ENCODE assay signal across 31 mouse cellular contexts in genomic region chr17:31323379-31323778, GRCm38 (mm10). TPM values are rescaled to one million over a fixed set of nuclear protein-coding genes. Genes with fewer than 3 reads are reported as not detected.
DNase-seq lines count a peak whose midpoint lies in the region; ATAC-seq and TF ChIP-seq lines count a peak whose summit lies in the region.
"Had no signal": no experiment of that assay in that cellular context is flagged by ENCODE, and none has a peak within 500 bp of the region (broad histone marks: within the 10 kb centered on the region; RNA-seq: fewer than 3 reads in every experiment).

No protein-coding gene starts in this region.

- H3K9me3 ChIP-seq in heart, embryonic 10.5 days, result no peaks in the 10 kb centered on the region
- no peaks in the 10 kb centered on the region for H3K9me3 ChIP-seq in intestine, embryonic 15.5 days
- no peaks in the 10 kb centered on the region for H3K9me3 ChIP-seq in stomach, embryonic 15.5 days
- H3K9me3 ChIP-seq: embryonic facial prominence, embryonic 13.5 days; forebrain, embryonic 10.5 days; forebrain, embryonic 15.5 days; heart, embryonic 13.5 days; limb, embryonic 13.5 days; liver, embryonic 15.5 days; neural tube, embryonic 12.5 days had no signal

- H3K27ac ChIP-seq in heart, embryonic 10.5 days, result 0 out of 2 replicates have a peak overlapping the region, but pooled peaks have one; percentile 13
- H3K27ac ChIP-seq in liver, adult 2 months (replicated peaks; ENCODE audit: insufficient read depth, low read depth, low read length), result peak overlapping the region; percentile 70
- H3K27ac ChIP-seq in intestine, embryonic 15.5 days, result peak overlapping the region; percentile 81
- H3K27ac ChIP-seq in stomach, embryonic 15.5 days, result peak overlapping the region; percentile 57
- H3K27ac ChIP-seq: embryonic facial prominence, embryonic 13.5 days; forebrain, embryonic 10.5 days; forebrain, embryonic 15.5 days; gastrocnemius, adult 2 months; heart, adult 2 months; heart, embryonic 13.5 days; hindbrain, embryonic 14.5 days; limb, embryonic 13.5 days; liver, embryonic 15.5 days; neural tube, embryonic 12.5 days had no signal

- H3K27me3 ChIP-seq in heart, embryonic 10.5 days (ENCODE audit: insufficient read depth, poor library complexity, severe bottlenecking), result peaks cover 11% of the 10 kb centered on the region; the same call in 1 of the 2 replicates
- H3K27me3 ChIP-seq in liver, adult 2 months (ENCODE audit: control insufficient read depth, insufficient read depth, low read length), result no peaks in the 10 kb centered on the region
- H3K27me3 ChIP-seq in intestine, embryonic 15.5 days (replicated peaks), result no peaks in the 10 kb centered on the region
- no peaks in the 10 kb centered on the region for H3K27me3 ChIP-seq in stomach, embryonic 15.5 days (replicated peaks)
- H3K27me3 ChIP-seq: embryonic facial prominence, embryonic 13.5 days; forebrain, embryonic 15.5 days; heart, embryonic 13.5 days; limb, embryonic 13.5 days; liver, embryonic 15.5 days; neural tube, embryonic 12.5 days had no signal

- TF ChIP-seq CTCF in liver, adult 2 months (IDR thresholded peaks at IDR 0.05; ENCODE audit: low read depth, low read length), result no peak

- ATAC-seq in intestine, embryonic 15.5 days, result peak; percentile 27
- ATAC-seq in stomach, embryonic 15.5 days (ENCODE audit: insufficient read depth, low FRiP score, low read depth), result peak; percentile 51; the same call in 1 of the 2 replicates
- ATAC-seq: forebrain, embryonic 15.5 days had no signal

- peak overlapping the region; percentile 24; the same call in 1 of the 2 replicates for H3K9ac ChIP-seq in liver, adult 2 months (ENCODE audit: low read depth, low read length)
- H3K9ac ChIP-seq in intestine, embryonic 15.5 days, result no peak overlapping the region
- no peak overlapping the region for H3K9ac ChIP-seq in stomach, embryonic 15.5 days
- H3K9ac ChIP-seq: embryonic facial prominence, embryonic 13.5 days; forebrain, embryonic 15.5 days; heart, embryonic 13.5 days; hindbrain, embryonic 14.5 days; limb, embryonic 13.5 days; liver, embryonic 15.5 days; neural tube, embryonic 12.5 days had no signal

- TF ChIP-seq POLR2A in liver, adult 2 months (IDR thresholded peaks at IDR 0.05; ENCODE audit: extremely low read depth, insufficient read depth, low read length), result no peak

- no peak overlapping the region for H3K4me2 ChIP-seq in intestine, embryonic 15.5 days (replicated peaks)
- H3K4me2 ChIP-seq in stomach, embryonic 15.5 days, result no peak overlapping the region
- H3K4me2 ChIP-seq: embryonic facial prominence, embryonic 13.5 days; forebrain, embryonic 15.5 days; heart, embryonic 13.5 days; hindbrain, embryonic 14.5 days; limb, embryonic 13.5 days; liver, embryonic 15.5 days; midbrain, embryonic 11.5 days; neural tube, embryonic 12.5 days had no signal

- H3K36me3 ChIP-seq in heart, embryonic 10.5 days, result no peaks in the 10 kb centered on the region
- no peaks in the 10 kb centered on the region for H3K36me3 ChIP-seq in liver, adult 2 months (ENCODE audit: control insufficient read depth, insufficient read depth, low read length)
- H3K36me3 ChIP-seq in intestine, embryonic 15.5 days, result no peaks in the 10 kb centered on the region
- H3K36me3 ChIP-seq in stomach, embryonic 15.5 days, result no peaks in the 10 kb centered on the region
- H3K36me3 ChIP-seq: embryonic facial prominence, embryonic 13.5 days; forebrain, embryonic 10.5 days; forebrain, embryonic 15.5 days; heart, embryonic 13.5 days; limb, embryonic 13.5 days; liver, embryonic 15.5 days had no signal

- H3K4me3 ChIP-seq in heart, embryonic 10.5 days, result no peak overlapping the region
- no peak overlapping the region for H3K4me3 ChIP-seq in liver, adult 2 months (ENCODE audit: insufficient read depth, low read depth, low read length)
- H3K4me3 ChIP-seq in intestine, embryonic 15.5 days (replicated peaks), result no peak overlapping the region
- no peak overlapping the region for H3K4me3 ChIP-seq in stomach, embryonic 15.5 days (replicated peaks)
- H3K4me3 ChIP-seq: embryonic facial prominence, embryonic 13.5 days; forebrain, embryonic 10.5 days; forebrain, embryonic 15.5 days; gastrocnemius, adult 2 months; heart, adult 2 months; heart, embryonic 13.5 days; limb, embryonic 13.5 days; liver, embryonic 15.5 days; myocyte; neural tube, embryonic 12.5 days had no signal

- no peaks in the 10 kb centered on the region for H3K79me2 ChIP-seq in liver, adult 2 months (ENCODE audit: control insufficient read depth, insufficient read depth, low read length)

- H3K4me1 ChIP-seq in heart, embryonic 10.5 days, result peaks cover 15% of the 10 kb centered on the region
- peaks cover 17% of the 10 kb centered on the region for H3K4me1 ChIP-seq in liver, adult 2 months (ENCODE audit: control insufficient read depth, insufficient read depth, low read length)
- H3K4me1 ChIP-seq in intestine, embryonic 15.5 days (replicated peaks), result peaks cover 38% of the 10 kb centered on the region
- peaks cover 32% of the 10 kb centered on the region for H3K4me1 ChIP-seq in stomach, embryonic 15.5 days

- DNase-seq in heart, embryonic 10.5 days (ENCODE audit: low spot score), result no peak
- no peak for DNase-seq in heart, adult 18-20 months
- peak; percentile 91 for DNase-seq in liver, adult 2 months (ENCODE audit: extremely low read depth, low read depth, low spot score)
- DNase-seq in liver, result no peak
- DNase-seq in cerebellum, adult 9-11 months, result no peak
- no peak for DNase-seq in cerebellum, postnatal 36 days
- DNase-seq: adrenal gland, postnatal 25 days; cerebellum, adult 18-20 months; embryo, embryonic 11 days; gastrocnemius, adult 2 months; gastrocnemius, postnatal 36 days; heart, adult 2 months; heart, postnatal 10 days; kidney, postnatal 10 days; lung, postnatal 36 days; right cerebral cortex, postnatal 4 days; thymus, adult 18-20 months; thymus, postnatal 25 days had no signal

- 81% methylated on average over 4 of the region's 4 CpGs for WGBS in heart, embryonic 10.5 days
- WGBS in liver, adult 2 months, result 25% methylated on average over 4 of the region's 4 CpGs
- WGBS in intestine, embryonic 15.5 days, result 56% methylated on average over 4 of the region's 4 CpGs
- WGBS in stomach, embryonic 15.5 days, result 72% methylated on average over 4 of the region's 4 CpGs

RNA-seq across cellular contexts. Expression of gene Slc37a1, which starts 36.8 kb away (rescaled TPM):
- 3.9 and 4.8 TPM in 2 replicates for polyA plus RNA-seq in heart, embryonic 10.5 days (2016; fragmentation: Nextera tagmentation; extraction: Ambion mirVana)
- total RNA-seq in heart, adult 18-20 months (2021), result 10 to 100 TPM in 1 of 2 experiments, 1 to 10 TPM in 1; 7.5 to 10.3 TPM
- 1.4 and 3.6 TPM in 2 replicates for total RNA-seq in liver, adult 2 months (2014; rRNA removed)
- 1.8 and 4.7 TPM in 2 replicates for polyA plus RNA-seq in liver, adult 2 months (2012; rRNA removed)
- polyA plus RNA-seq in intestine, embryonic 15.5 days (2015; fragmentation: Nextera tagmentation; extraction: Ambion mirVana), result 18.4 and 22.7 TPM in 2 replicates
- polyA plus RNA-seq in stomach, embryonic 15.5 days (2015; fragmentation: Nextera tagmentation; extraction: Ambion mirVana), result 12.7 and 14.9 TPM in 2 replicates

RNA-seq across cellular contexts. Expression of gene Rsph1, which starts 46.2 kb away (rescaled TPM):
- polyA plus RNA-seq in heart, embryonic 10.5 days (2016; fragmentation: Nextera tagmentation; extraction: Ambion mirVana), result 1.8 and 2.4 TPM in 2 replicates
- total RNA-seq in heart, adult 18-20 months (2021), result 1 to 10 TPM in 1 of 2 experiments, under 1 TPM in 1; 0.79 to 1.7 TPM
- not detected in 2 replicates for total RNA-seq in liver, adult 2 months (2014; rRNA removed)
- not detected in 2 replicates for polyA plus RNA-seq in liver, adult 2 months (2012; rRNA removed)
- 1.1 and 1.3 TPM in 2 replicates for polyA plus RNA-seq in intestine, embryonic 15.5 days (2015; fragmentation: Nextera tagmentation; extraction: Ambion mirVana)
- polyA plus RNA-seq in stomach, embryonic 15.5 days (2015; fragmentation: Nextera tagmentation; extraction: Ambion mirVana), result 1.6 and 2.1 TPM in 2 replicates
- total RNA-seq: CH12.LX had no signal

Comparison
In these comparisons a context has a peak if more than half of its experiments do, and no peak if none do; other contexts are left out.
1. H3K27ac ChIP-seq: peak in every context shown above with its lines; median percentile 81 in intestine, embryonic 15.5 days; 70 in liver, adult 2 months; 57 in stomach, embryonic 15.5 days; 13 in heart, embryonic 10.5 days.